Mouse (Mus musculus): ENCODE measurements around the gene Art3.
A peak's percentile ranks its signal among the peaks of the same experiment; 100 is the strongest.

Gene Art3

GRCm38 (mm10) chr5:92375368-92375767, 43.7 kb downstream of the Art3 start:
- DNase-seq (ENCODE audit: extremely low read depth, insufficient read length, low spot score): no peak

DNA sequence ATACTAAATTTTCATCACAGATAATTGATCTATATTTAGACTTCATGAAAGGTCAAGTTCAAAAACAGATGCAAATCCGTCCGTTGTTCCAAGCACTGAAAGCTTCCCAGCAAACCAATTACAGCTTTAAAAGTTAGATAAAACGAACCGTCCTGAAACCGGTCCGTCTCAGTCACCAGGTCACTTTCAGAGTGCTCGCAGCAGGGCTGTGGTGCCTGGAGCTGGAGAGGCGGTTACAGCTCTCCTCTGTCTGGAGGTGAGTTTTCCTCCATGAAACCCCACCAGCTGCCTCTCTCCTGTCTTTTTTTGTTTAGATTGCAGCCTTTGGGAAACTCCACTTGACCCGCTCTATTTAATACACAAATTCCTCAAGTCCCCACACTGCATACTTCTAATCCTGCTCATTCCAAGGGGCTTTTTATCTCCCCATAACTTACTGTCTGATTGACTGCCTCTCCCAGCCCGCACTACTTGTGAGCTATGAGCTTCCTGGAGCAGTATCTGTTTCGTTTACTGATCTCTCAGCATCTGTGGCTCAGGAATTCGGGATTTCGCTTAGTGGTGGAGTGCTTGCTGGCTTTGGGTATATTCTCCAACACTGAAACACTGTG, 45.3 kb downstream of the Art3 start:
- DNase-seq (ENCODE audit: extremely low read depth, insufficient read length, low spot score): no peak

DNA sequence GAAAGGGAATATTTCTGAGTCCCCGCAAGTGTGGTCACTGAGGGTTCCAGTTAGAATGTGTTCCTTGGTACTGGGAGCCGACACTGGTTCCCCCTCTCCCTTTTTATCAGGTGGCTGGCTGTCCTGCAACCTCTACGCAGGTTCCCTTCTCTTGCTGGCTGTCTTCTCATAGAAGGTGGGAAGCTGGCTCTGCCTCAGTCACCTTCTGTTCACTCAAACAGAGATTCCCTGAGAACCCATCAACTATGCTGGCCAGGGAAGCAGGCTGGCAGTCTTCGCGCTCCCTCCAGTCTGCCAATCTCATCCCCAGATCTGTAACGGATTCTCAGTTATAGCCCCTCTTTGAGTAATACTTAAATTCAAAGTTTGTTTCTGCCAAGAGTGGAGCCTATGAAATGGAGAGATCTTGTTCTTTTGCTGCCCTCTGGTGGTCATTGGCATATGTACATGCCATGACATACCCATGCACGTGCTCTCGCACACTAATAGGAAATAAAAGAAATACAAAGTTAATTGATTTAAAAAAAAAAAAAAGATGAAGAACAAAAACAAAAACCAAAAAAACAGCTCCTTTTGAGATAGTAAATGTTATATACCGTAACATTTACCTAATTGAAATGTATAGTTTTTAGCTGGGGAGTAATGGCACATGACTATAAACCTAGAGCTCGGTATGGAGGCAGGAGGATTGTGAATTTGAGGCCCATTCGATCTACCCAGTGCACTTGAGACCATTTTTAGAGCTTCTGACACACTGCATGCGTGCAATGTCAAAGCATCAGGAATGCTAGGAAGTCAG, 50.1 kb downstream of the Art3 start:
- DNase-seq (ENCODE audit: extremely low read depth, insufficient read length, low spot score): peak; percentile 32

DNA sequence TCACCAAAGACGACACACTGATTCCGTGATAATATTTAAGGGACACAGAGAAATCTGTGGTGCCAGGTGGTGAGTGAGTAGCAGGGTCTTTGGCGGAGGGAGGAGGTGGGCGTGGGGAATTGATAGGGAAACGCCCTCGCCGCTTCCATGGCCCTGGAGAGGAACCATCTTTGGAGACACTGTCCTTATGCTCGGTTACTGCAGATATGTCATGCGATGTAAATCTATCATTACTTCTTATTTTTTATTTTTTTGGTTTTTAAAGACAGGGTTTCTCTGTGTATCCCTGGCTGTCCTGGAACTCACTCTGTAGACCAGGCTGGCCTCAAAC, 50.7 kb downstream of the Art3 start:
- no peak for DNase-seq (ENCODE audit: extremely low read depth, insufficient read length, low spot score)

GRCm38 (mm10) chr5:92383747-92384146, 52.1 kb downstream of the Art3 start:
- no peak for DNase-seq (ENCODE audit: extremely low read depth, insufficient read length, low spot score)

DNA sequence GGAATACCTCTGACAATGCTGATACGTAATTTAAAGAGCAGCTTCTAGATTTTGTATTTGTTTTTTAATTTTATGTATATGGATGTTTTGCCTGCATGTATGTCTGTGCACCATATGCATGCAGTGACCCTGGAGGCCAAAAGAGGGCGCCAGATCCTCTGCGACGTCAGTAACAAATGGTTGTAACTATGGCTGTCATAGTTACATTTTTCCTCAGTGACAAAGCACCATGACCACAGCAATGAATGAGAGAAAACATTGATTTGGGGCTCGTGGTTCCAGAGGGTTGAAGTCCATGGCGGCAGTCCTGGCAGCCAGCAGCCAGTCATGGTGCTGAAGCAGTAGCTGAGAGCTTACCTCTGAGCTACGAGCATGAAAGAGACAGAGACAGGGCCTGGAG, 53.2 kb downstream of the Art3 start:
- DNase-seq (ENCODE audit: extremely low read depth, insufficient read length, low spot score): peak; percentile 28

- DNase-seq (ENCODE audit: extremely low read depth, insufficient read length, low spot score): no peak
Observed at GRCm38 (mm10) chr5:92386102-92386501, 54.5 kb downstream of the Art3 start.

DNA sequence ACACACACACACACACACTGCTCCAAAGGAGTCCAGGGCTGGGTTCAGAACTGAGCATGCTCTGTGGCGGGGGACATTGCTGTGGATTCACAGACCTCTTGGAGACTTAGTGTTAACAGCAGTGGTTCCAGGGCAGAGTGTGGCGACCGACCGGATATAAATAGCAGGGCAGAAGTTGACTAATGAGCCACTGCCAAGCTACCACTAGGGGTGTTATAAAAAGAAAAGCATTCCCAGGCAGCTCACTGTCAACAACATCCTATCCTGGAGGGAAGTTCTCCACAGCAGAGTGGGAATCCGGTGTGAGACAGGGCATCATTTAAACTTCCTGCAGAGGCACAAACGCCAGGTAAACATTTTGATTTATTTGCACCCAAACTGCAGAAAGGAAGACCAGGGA, 55.0 kb downstream of the Art3 start:
- no peak for DNase-seq (ENCODE audit: extremely low read depth, insufficient read length, low spot score)

DNA sequence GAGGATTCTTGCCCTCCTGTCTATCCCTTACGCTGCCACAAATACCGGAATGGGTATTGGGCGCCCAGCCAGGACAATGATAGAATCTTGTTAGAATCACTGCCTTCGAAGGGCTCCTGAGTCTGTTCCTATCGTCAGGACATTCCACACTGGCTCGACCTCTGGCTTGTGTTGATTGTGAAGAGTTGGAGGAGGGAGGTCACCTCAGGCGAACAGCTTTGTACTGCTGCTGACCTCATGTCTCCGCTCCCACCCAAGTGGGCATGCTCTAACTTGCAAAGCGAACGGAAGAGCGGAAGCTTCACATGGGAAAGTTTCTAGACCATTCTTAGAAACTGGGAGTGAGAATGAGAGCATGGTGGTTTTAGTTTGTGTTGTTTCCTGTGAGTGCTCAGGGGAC, 55.8 kb downstream of the Art3 start:
- DNase-seq (ENCODE audit: extremely low read depth, insufficient read length, low spot score): no peak

DNA sequence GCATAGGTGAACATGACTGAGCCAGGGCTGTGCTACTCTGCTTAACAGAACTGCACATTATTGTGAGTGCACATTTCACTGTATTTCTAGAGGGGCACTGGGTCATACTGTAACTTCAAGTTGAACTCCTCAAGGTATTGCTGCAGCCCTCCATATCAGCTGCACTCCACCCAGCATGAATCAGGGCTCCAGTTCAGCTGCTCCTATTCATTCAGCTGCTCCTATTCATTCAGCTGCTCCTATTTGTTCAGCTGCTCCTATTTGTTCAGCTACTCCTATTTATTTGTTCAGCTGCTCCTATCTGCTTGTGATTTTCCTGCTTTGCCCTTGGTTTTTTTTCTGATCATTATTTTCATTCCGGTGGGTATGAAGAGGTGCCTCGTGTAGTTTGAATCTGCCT, 58.4 kb downstream of the Art3 start:
- DNase-seq (ENCODE audit: extremely low read depth, insufficient read length, low spot score): no peak

- DNase-seq (ENCODE audit: extremely low read depth, insufficient read length, low spot score): no peak
Observed at GRCm38 (mm10) chr5:92390615-92391014, 59.0 kb downstream of the Art3 start.

DNA sequence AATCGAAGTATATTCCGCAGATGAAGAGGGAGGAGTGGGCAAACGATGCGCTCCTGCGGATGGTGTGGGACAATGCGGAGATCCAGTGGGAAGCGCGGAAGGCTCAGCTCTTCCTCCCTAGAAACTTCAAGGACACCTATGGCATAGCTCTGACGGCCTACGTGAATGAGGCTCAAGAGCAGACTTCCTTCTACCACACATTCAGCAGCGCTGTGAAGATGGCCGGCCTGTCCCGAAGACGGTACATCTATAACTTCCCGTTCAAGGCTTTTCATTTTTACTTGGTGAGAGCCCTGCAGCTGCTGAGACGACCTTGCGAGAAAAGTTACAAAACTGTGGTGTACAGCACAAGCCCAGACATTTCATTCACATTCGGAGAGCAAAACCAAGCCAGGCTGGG, 60.9 kb downstream of the Art3 start:
- DNase-seq (ENCODE audit: extremely low read depth, insufficient read length, low spot score): no peak

- no peak for DNase-seq (ENCODE audit: extremely low read depth, insufficient read length, low spot score)
Observed at GRCm38 (mm10) chr5:92393863-92394262, 62.2 kb downstream of the Art3 start.

- DNase-seq (ENCODE audit: extremely low read depth, insufficient read length, low spot score): no peak
Observed at GRCm38 (mm10) chr5:92395764-92396163, 64.1 kb downstream of the Art3 start.

GRCm38 (mm10) chr5:92396476-92396875, 64.8 kb downstream of the Art3 start:
- DNase-seq (ENCODE audit: extremely low read depth, insufficient read length, low spot score): no peak

DNA sequence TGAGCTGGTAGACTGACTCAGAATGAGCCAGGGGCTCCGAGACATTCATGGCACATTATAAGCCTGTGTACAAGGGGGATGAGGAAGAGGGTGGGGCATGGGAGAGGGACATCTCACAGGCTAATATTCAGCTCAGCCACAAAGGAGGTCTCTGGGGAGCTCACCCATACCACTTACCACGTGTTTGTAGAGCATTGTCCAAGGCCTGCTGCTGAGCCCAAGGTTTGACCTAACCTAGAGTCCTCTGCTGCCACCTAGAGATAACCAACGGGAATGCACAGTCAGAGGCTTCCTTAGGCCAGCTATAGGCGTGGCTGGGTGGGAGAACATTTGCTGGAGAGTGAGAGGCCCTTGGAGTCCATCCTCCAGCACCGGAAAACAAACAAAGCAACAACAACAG, 66.5 kb downstream of the Art3 start:
- DNase-seq (ENCODE audit: extremely low read depth, insufficient read length, low spot score): peak; percentile 30

- no peak for DNase-seq (ENCODE audit: extremely low read depth, insufficient read length, low spot score)
Observed at GRCm38 (mm10) chr5:92402816-92403215, 71.2 kb downstream of the Art3 start.

DNA sequence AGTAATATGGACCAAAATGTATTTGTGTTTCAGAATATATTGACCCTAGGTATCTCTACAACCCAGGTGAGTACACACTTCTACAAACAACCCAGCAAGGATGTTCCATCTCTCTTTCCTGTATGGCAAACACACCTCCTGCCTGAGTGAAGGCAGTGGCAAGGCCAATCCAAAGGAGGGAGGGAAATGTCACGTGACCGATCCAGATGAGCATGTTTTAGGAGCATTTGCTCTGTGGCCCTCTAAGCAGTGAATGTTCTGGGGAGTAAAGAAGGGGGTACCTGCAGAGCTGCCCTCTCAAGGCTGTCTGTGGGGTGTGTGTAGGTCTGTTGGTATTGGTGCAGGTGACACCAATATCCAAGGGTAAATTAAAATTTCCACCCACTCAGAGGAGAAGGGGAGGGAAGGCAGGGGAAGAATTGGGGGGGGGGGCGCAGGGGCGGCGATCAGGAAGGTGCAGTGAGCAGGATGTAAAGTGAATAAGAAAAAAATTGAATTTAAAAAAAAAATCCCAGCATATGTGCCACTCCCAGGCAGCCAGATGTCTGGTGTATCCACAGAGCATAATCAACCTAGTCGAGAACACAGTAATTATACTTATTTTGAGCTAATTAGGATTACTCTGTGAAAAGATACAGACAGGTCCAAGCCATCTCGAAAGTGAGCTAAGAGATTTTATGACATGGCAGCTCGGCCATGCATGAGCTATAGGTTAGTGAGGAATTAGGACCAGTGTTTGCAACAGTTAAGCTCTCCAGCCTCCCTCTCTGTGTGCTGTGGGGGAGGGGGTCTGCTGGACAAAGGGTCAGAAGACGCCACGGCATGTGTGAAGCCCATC, 72.2 kb downstream of the Art3 start:
- no peak for DNase-seq (ENCODE audit: extremely low read depth, insufficient read length, low spot score)

GRCm38 (mm10) chr5:92404400-92404678, 72.7 kb downstream of the Art3 start:
- DNase-seq (ENCODE audit: extremely low read depth, insufficient read length, low spot score): no peak

- DNase-seq (ENCODE audit: extremely low read depth, insufficient read length, low spot score): no peak
Observed at GRCm38 (mm10) chr5:92409361-92410155, 77.9 kb downstream of the Art3 start.

GRCm38 (mm10) chr5:92410486-92410885, 78.9 kb downstream of the Art3 start:
- DNase-seq (ENCODE audit: extremely low read depth, insufficient read length, low spot score): no peak
